Mouse (Mus musculus): Measurements from ENCODE around the gene Fgd5. TPM values are rescaled to one million over a fixed set of nuclear protein-coding genes. Genes with fewer than 3 reads are reported as not detected.

Fgd5 gene
- total RNA-seq, 2 experiments from 2014 or later, result 4.6 TPM

- intact Hi-C loops (cut with DNase I), result no loop called here
- Histone ChIP-seq H3K27ac (peak overlapping the region; percentile 71), H3K4me3 (peak overlapping the region; percentile 44)
- TF ChIP-seq CTCF (IDR thresholded peaks at IDR 0.05), result no peak
- DNase-seq (ENCODE audit: extremely low spot score in 1 of 2, low spot score in 2 of 2), result no peak
These were observed 771 bp downstream of the Fgd5 start for GRCm38 (mm10) chr6:91979301-91979996.

GRCm38 (mm10) chr6:91980011-91980410 is 1.3 kb downstream of the Fgd5 start:
- Histone ChIP-seq H3K4me3 (peak overlapping the region; percentile 2; the same call in 1 of the 2 replicates), H3K27ac (no peak overlapping the region; the same call in 1 of the 2 replicates)
- no peak for TF ChIP-seq CTCF (IDR thresholded peaks at IDR 0.05)
- DNase-seq (ENCODE audit: extremely low spot score in 1 of 2, low spot score in 2 of 2), result no peak
- intact Hi-C loops (cut with DNase I), result no loop called here

GRCm38 (mm10) chr6:91990101-91990500 is 11.4 kb downstream of the Fgd5 start:
- intact Hi-C loops (cut with DNase I), result no loop called here
- DNase-seq (ENCODE audit: extremely low spot score in 1 of 2, low spot score in 2 of 2), result no peak
- H3K27ac ChIP-seq, result no peak overlapping the region
- H3K4me3 ChIP-seq, result no peak overlapping the region
- no peak for TF ChIP-seq CTCF (IDR thresholded peaks at IDR 0.05)

GRCm38 (mm10) chr6:91992823-91993222 is 14.1 kb downstream of the Fgd5 start:
- intact Hi-C loops (cut with DNase I), result no loop called here
- TF ChIP-seq CTCF (IDR thresholded peaks at IDR 0.05), result no peak
- Histone ChIP-seq H3K27ac (no peak overlapping the region), H3K4me3 (no peak overlapping the region)
- DNase-seq (ENCODE audit: extremely low spot score in 1 of 2, low spot score in 2 of 2), result no peak

GRCm38 (mm10) chr6:91993795-91994505 is 15.3 kb downstream of the Fgd5 start:
- no peak for DNase-seq (ENCODE audit: extremely low spot score in 1 of 2, low spot score in 2 of 2)
- Histone ChIP-seq H3K4me3 (no peak overlapping the region), H3K27ac (no peak overlapping the region)
- intact Hi-C loops (cut with DNase I), result no loop called here
- no peak for TF ChIP-seq CTCF (IDR thresholded peaks at IDR 0.05)

- DNase-seq (ENCODE audit: extremely low spot score in 1 of 2, low spot score in 2 of 2), result no peak
- H3K4me3 ChIP-seq, result no peak overlapping the region
- no peak for TF ChIP-seq CTCF (IDR thresholded peaks at IDR 0.05)
- intact Hi-C loops (cut with DNase I), result no loop called here
- no peak overlapping the region for H3K27ac ChIP-seq
These were observed 17.4 kb downstream of the Fgd5 start for GRCm38 (mm10) chr6:91996072-91996471.

GRCm38 (mm10) chr6:92002558-92003285 is 24.0 kb downstream of the Fgd5 start:
- TF ChIP-seq CTCF (IDR thresholded peaks at IDR 0.05), result no peak
- Histone ChIP-seq H3K27ac (no peak overlapping the region), H3K4me3 (no peak overlapping the region)
- DNase-seq (ENCODE audit: extremely low spot score in 1 of 2, low spot score in 2 of 2), result no peak
- intact Hi-C loops (cut with DNase I), result no loop called here

- DNase-seq (ENCODE audit: extremely low spot score in 1 of 2, low spot score in 2 of 2), result no peak
- Histone ChIP-seq H3K4me3 (no peak overlapping the region), H3K27ac (no peak overlapping the region)
- TF ChIP-seq CTCF (IDR thresholded peaks at IDR 0.05), result no peak
- intact Hi-C loops (cut with DNase I), result no loop called here
These were observed 25.0 kb downstream of the Fgd5 start for GRCm38 (mm10) chr6:92003646-92004045.

GRCm38 (mm10) chr6:92004137-92004805 is 25.6 kb downstream of the Fgd5 start:
- intact Hi-C loops (cut with DNase I), result no loop called here
- no peak for DNase-seq (ENCODE audit: extremely low spot score in 1 of 2, low spot score in 2 of 2)
- TF ChIP-seq CTCF (IDR thresholded peaks at IDR 0.05), result no peak
- no peak overlapping the region for H3K4me3 ChIP-seq
- H3K27ac ChIP-seq, result no peak overlapping the region

GRCm38 (mm10) chr6:92004806-92005205 is 26.1 kb downstream of the Fgd5 start:
- no peak for DNase-seq (ENCODE audit: extremely low spot score in 1 of 2, low spot score in 2 of 2)
- intact Hi-C loops (cut with DNase I), result no loop called here
- TF ChIP-seq CTCF (IDR thresholded peaks at IDR 0.05), result no peak
- Histone ChIP-seq H3K4me3 (no peak overlapping the region), H3K27ac (no peak overlapping the region)

- Histone ChIP-seq H3K4me3 (no peak overlapping the region), H3K27ac (no peak overlapping the region)
- intact Hi-C loops (cut with DNase I), result no loop called here
- TF ChIP-seq CTCF (IDR thresholded peaks at IDR 0.05), result no peak
- no peak for DNase-seq (ENCODE audit: extremely low spot score in 1 of 2, low spot score in 2 of 2)
These were observed 32.2 kb downstream of the Fgd5 start for GRCm38 (mm10) chr6:92010895-92011294.

- DNase-seq (ENCODE audit: extremely low spot score in 1 of 2, low spot score in 2 of 2), result no peak
- H3K27ac ChIP-seq, result no peak overlapping the region
- intact Hi-C loops (cut with DNase I), result no loop called here
- no peak overlapping the region for H3K4me3 ChIP-seq
- TF ChIP-seq CTCF (IDR thresholded peaks at IDR 0.05), result no peak
These were observed 33.7 kb downstream of the Fgd5 start for GRCm38 (mm10) chr6:92012413-92012812.
